Mouse (Mus musculus): ENCODE results near the gene Mgrn1. TPM values are rescaled to one million over a fixed set of nuclear protein-coding genes. Genes with fewer than 3 reads are reported as not detected.

Mgrn1 gene
- total and polyA plus RNA-seq, 3 experiments = 8.4 to 25.0 TPM; not detected in 1

DNA sequence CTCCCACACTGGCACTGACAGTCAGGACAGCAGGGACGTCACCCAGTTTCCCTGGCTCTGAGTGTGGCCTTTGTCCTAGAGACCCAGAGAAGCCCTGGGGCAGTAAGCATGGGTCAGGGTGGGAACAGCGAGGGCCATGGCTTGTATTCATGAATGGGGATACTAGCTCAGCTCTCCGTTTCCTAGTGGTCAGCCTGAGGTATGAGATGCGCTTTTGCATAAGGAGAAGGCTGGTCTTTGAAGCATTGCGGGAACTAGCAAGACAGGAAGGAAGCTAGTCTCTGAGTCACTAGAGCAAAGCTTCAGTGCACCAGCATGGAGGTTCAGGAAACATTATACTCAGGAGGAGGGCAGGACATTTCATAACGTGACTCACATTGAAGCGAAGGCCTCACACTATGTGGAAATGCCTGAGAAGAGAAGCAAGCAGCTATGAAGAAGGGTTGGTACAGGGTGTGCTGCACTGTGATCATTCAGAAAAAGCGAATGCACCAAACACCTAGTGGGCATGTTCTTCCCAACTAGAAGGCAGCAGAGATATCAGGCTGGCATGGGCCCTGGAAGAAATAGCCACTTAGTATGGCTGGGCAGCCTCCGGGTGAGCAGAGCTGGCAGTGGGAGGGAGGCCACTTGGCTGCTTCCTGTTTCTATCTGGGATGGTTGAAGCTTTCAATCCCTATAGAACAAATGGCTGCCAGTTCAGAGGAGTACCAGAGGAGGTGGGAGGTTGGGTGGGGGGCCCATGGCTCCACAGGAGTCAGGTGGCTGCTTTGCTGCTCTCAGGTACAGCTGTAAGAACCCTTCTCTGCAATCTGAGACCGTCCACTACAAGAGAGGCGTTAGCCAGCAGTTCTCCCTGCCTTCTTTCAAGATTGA is 27.1 kb downstream of the Mgrn1 start:
- H3K79me2 ChIP-seq (ENCODE audit: control insufficient read depth, insufficient read depth, low read length, poor library complexity) = no peaks in the 10 kb centered on the region
- H3K4me1 ChIP-seq (ENCODE audit: control insufficient read depth in 1 of 2, insufficient read depth in 2 of 2, low read length in 2 of 2) = no peaks in the 10 kb centered on the region
- DNase-seq (ENCODE audit: low read depth, low spot score) = no peak
- TF ChIP-seq JUND (IDR thresholded peaks at IDR 0.05; ENCODE audit: low read depth, low read length) = no peak
- TF ChIP-seq POLR2A (IDR thresholded peaks at IDR 0.05; ENCODE audit: control insufficient read depth in 1 of 2, insufficient read depth in 1 of 2, low read depth in 1 of 2, low read length in 2 of 2, poor library complexity in 1 of 2) = no peak
- no peak for TF ChIP-seq CTCF (IDR thresholded peaks at IDR 0.05 in 2 of 3, conservative IDR thresholded peaks at IDR 0.05 in 1 of 3; ENCODE audit: control insufficient read depth in 1 of 3, insufficient read depth in 1 of 3, low read depth in 2 of 3, low read length in 3 of 3, poor library complexity in 1 of 3, severe bottlenecking in 1 of 3)
- no peak for TF ChIP-seq ZC3H11A (IDR thresholded peaks at IDR 0.05; ENCODE audit: low read depth, low read length)
- no peak for TF ChIP-seq ZKSCAN1 (IDR thresholded peaks at IDR 0.05; ENCODE audit: low read depth, low read length)
- TF ChIP-seq MYC (IDR thresholded peaks at IDR 0.05; ENCODE audit: low read depth, low read length) = no peak
- TF ChIP-seq E2F4 (IDR thresholded peaks at IDR 0.05; ENCODE audit: borderline replicate concordance, low read depth, low read length) = no peak
- TF ChIP-seq POLR2AphosphoS2 (IDR thresholded peaks at IDR 0.05; ENCODE audit: low read length) = no peak
- no peak for TF ChIP-seq MAZ (IDR thresholded peaks at IDR 0.05; ENCODE audit: low read depth, low read length)
- no peak for TF ChIP-seq CHD2 (IDR thresholded peaks at IDR 0.05; ENCODE audit: low read length)
- TF ChIP-seq TCF12 (IDR thresholded peaks at IDR 0.05; ENCODE audit: low read depth, low read length) = no peak
- no peak for TF ChIP-seq MEF2A (IDR thresholded peaks at IDR 0.05; ENCODE audit: extremely low read depth, insufficient replicate concordance, low read depth, low read length, poor library complexity, severe bottlenecking)
- no peak for TF ChIP-seq ZNF384 (IDR thresholded peaks at IDR 0.05; ENCODE audit: low read depth, low read length)
- TF ChIP-seq USF2 (IDR thresholded peaks at IDR 0.05; ENCODE audit: borderline replicate concordance in 1 of 2, insufficient read depth in 1 of 2, low read depth in 1 of 2, low read length in 2 of 2) = no peak
- no peak for TF ChIP-seq ELF1 (IDR thresholded peaks at IDR 0.05; ENCODE audit: low read depth, low read length)
- TF ChIP-seq MAFK (IDR thresholded peaks at IDR 0.05; ENCODE audit: borderline replicate concordance, low read depth, low read length) = no peak
- no peak for TF ChIP-seq NELFE (IDR thresholded peaks at IDR 0.05; ENCODE audit: low read depth, low read length)
- TF ChIP-seq RAD21 (IDR thresholded peaks at IDR 0.05; ENCODE audit: low read depth, low read length) = no peak
- TF ChIP-seq KAT2A (conservative IDR thresholded peaks at IDR 0.05; ENCODE audit: low read depth, low read length) = no peak
- no peak overlapping the region for H3K4me3 ChIP-seq (ENCODE audit: control insufficient read depth in 1 of 2, insufficient read depth in 1 of 2, low read depth in 2 of 2, low read length in 2 of 2)
- H3K27ac ChIP-seq (ENCODE audit: control insufficient read depth, low read depth, low read length) = no peak overlapping the region
- H3K9ac ChIP-seq (ENCODE audit: control insufficient read depth, low read depth, low read length, poor library complexity, severe bottlenecking) = no peak overlapping the region
- no peaks in the 10 kb centered on the region for H3K27me3 ChIP-seq (ENCODE audit: control insufficient read depth in 1 of 2, insufficient read depth in 2 of 2, low read length in 2 of 2)
- no peaks in the 10 kb centered on the region for H3K9me3 ChIP-seq (replicated peaks; ENCODE audit: insufficient read depth, low read length)
- no peaks in the 10 kb centered on the region; a peak in 1 of 4 replicates for H3K36me3 ChIP-seq (ENCODE audit: control insufficient read depth in 1 of 2, insufficient read depth in 2 of 2, low read length in 2 of 2)
